Mouse (Mus musculus): ENCODE measurements around the gene Megf8.
"Not testable (repeated sequence)": the region's sequence is repeated elsewhere in the genome, so short reads cannot be mapped to it uniquely, and the experiment has no call there.

Gene Megf8

DNA sequence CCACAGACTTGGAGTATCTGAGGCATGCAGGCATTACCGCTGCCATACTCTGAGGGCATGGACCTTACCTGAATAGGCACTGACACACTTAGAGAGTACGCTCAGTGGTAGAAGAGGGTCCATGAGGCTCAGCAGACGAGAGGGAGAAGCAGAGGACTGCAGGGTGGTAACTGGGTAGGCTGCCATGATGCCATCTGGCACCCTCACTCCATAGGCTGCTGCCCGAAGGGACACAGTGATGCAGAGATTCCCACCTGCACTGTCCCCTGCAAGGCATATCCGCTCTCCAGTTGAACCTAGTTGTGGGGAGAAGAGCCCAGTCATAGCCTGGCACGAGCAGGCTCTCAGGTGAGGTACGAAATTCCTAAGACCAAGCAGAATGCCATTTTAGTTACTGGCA is 66.4 kb downstream of the Megf8 start:
- peak in 1 of 2 experiments; percentile 5 for DNase-seq (ENCODE audit: low spot score in 2 of 2)

DNA sequence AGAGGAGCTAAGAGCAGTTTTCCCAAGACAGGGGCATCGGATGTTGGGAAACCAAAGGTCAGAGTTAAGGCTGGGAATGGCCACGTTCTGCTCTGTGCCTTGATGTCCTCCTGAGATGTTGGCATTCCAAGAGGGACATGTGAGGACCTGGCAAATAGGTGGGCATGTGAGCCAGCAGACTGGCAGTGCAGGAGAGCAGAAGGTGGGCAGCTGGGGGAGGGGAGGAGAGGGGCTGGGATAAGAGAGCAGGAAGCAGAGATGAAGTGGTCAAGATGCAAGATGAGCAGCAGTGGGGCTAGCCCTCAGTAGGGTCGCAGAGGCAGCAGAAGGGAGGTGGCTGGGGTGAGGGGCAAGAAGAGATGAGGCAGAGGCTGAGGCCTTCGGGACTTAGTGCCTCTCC is 66.9 kb downstream of the Megf8 start:
- no peak for DNase-seq (ENCODE audit: low spot score in 2 of 2)

DNA sequence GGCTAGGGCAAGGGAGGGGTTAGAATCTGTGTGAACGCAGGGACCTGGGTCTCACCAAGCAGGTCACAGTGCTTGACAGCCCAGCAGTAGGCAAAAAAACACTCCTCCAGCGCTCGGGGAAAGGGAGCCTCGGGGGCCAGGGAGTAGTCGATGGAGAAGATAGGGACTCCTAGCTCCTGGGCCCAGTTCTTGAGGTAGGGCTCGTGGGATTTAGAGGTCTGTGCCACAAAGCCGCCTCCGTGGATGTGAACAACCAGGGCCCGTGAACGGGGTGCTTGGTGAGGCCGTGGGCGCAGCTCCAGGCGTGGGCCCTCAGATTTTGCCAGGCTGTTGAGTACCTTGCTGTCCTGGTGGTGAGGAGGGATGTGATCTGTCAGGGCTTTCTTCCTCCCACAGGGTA is 67.4 kb downstream of the Megf8 start:
- peak in 1 of 2 experiments; percentile 7 for DNase-seq (ENCODE audit: low spot score in 2 of 2)

DNA sequence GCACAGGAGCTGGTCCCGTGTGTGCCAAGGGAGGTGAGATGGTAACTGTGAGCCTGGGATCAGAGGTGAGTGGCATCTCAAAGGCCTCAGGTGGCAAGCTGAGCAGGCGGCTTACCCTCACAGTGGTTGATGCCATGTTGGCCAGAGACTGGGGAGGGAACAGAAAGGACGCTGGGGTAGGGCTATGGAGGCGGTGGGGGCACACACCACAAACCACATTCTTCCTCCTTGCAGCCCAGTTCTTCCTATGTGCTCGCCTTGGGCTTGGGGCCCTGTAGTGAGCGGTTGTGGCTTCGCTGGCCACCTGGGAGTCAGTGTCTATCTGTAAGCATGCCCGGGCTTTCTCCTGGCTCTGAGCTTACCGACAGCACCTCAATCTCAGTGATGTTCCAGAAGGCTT is 67.9 kb downstream of the Megf8 start:
- peak in 1 of 2 experiments; percentile 7 for DNase-seq (ENCODE audit: low spot score in 2 of 2)

DNA sequence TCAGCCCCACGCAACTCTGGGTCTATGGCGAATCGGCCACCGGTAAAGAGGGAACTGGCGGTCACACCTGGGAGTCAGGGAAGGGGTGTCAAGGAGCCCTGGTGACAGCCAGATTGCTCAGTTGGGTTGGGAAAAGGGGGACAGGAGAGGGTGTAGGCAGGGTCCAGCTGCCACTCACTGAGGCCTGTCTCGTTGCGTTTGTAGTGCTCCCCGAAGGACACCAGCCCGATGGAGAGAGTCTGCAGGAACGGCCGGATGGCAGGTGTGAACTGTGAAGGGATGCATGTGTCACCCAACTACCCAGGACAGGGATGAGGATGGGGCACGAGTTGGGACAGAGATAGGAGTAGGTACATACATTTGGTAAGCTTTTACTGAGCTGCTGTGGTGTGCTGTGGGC is 68.3 kb downstream of the Megf8 start:
- no peak for DNase-seq (ENCODE audit: low spot score in 2 of 2)

DNA sequence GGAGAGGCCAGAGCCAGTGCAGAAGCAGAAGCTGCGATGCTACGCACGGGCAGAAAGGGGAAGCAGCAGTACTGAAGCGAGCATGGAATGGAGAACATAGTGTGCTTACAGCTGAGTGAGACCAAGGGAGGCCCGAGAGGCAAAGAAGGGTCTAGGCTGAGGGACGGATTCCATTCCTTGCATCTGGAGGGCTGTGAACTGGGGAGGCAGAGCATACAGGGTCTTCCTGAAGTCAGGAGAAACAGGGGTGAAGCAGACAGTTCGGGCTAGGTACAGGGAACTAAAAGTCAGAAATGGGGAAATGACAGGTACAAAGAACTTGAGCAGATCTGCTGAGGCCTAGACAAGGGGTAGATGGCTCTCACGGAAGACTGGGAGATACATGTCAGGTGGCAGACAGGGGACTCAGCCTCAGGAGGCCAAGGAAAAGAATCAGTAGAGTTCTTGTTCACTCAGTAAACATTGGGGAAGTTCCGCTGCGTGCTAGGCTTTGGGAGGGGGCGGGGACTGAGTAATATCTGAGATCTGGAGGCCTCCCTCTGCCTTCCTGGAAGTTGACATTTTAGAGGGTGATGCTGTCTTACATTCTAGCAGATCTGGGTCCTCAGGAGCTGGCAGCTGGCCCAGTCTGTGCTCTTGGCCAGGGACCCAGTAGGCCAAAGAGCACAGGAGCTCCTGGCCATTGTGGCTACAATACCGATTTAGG is 69.0 kb downstream of the Megf8 start:
- peak in 1 of 2 experiments; percentile 35 for DNase-seq (ENCODE audit: low spot score in 2 of 2)

DNA sequence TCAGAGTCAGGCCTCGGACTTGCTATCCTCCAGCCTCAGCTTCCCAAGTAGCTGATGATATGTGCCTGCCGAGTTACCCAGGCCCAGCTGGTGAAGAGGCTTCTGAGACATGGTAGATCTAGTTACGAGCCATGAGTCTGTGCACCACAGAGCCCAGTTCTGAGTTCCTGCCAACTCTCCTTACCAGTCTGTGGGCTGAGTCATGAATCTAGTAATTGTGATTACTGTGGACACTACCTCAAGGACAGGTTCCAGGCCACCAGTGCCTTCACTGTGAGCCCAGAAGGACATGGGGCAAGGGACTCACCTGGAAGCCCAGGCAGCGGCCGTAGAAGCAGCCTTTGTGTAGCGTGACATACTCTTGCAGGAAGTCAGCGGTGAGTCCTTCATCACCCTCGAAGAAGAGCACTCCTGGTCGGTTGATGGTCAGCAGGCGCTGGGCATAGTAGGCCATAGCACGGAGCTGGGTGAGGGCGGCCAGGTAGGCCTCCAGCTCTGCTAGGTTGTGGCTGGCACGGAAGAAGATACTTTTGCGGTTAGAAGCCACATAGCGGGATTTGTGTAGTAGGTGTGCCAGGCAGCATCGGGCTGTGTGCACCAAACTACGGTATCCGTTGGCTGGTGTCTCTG is 71.0 kb downstream of the Megf8 start:
- DNase-seq (ENCODE audit: low spot score in 2 of 2): no peak

DNA sequence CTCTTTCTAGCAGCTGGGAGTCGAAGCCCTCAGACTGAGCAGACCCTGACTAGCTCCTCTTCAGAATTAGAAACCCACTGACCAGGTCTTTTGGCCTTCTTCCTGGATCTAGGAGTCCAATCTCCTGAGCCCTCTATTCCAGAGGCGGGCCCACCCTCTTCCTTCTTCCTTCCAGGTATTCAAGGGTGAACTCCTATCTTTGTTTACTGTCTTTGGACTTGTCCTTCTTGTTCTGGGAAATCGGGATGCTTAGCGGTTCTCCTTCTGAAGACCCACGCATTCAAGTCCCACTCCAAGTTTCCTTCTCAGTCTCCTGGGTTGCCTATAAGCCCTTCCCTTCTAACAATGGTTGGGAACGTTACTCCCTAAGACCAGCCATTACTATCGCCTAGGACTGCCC is 72.0 kb downstream of the Megf8 start:
- DNase-seq (ENCODE audit: low spot score in 2 of 2): no peak

DNA sequence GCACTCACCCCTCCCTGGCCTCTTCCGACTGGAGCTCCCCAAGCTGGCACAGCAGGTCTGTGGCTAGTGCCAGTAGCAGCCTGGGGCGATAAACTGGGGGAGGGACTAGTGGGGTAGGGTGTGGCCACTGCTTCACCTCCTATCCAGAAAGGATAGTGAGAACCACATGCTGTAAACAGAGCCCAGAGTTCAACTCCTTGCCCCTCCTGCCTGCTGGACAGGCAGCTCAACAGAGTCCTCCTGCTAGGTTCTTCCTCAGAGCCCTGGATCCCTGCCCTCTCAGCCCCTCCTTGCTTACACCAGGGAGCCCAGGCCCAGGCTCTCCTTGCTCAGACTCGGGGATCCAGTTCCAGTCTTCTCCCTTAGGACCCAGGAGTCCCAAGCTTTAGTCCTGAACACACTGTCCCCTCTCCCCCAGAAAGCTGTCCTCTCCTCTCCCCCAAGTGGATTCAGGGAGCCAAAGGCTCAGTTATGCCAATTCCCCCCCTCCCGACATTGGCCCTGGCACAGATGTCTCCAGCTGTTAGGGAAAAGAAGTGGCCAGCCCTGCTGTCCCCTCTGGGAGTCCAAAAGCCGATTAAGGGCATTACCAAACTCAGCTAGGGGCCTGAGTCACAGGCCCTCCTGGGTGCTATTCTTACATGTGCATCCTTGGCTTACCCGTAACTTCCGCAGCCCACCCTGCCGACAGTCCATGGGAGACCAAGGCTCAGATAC is 73.2 kb downstream of the Megf8 start:
- no peak for DNase-seq (ENCODE audit: low spot score in 2 of 2)

DNA sequence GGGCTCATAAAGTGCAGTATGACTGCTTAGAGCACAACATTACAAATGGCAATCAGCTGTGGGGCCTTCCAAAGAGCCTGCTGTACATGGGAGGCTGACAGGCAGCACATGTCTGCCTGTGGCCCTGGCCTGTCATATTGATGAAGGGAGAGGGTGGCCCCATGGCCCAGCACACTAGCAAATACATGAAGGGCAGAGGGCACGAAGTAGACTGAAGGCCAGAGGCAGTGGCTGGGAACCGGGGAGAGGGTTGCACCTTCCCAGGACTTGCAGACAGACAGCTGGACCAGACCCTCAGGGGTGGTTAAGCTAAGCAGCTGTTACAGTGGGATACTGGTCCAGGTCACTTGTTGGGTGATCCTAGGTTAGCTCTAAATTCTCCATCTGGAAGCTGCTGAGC is 74.0 kb downstream of the Megf8 start:
- no peak for DNase-seq (ENCODE audit: low spot score in 2 of 2)

DNA sequence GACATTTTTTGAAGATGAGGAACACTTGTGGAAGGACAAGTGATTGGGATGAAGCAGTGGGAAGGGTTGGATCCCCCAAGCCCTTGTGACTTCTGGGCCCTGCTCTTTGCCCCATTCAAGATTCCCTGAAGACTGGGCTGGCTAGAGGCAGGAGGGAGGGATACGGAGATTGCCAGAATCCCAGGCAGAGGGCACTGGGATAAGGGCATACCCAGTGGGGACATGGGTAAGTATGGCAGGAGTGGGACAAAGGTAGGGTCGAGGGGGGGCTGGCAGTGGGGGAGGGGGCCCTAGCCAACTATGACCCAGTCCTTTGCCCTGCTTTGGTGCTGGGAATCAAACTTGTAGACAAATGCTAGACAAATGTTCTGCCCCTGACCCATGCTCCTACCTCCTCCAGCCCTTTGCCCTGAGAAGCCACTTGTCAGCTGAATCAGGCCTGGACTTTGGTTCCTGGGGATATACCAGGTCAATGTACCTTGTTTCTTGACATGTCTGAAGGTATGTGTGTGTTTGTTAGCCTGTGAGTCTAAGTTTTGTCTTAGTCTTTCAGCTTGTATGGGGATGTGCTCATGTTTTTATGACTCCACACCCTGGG is 75.0 kb downstream of the Megf8 start:
- DNase-seq (ENCODE audit: low spot score in 2 of 2): no peak

DNA sequence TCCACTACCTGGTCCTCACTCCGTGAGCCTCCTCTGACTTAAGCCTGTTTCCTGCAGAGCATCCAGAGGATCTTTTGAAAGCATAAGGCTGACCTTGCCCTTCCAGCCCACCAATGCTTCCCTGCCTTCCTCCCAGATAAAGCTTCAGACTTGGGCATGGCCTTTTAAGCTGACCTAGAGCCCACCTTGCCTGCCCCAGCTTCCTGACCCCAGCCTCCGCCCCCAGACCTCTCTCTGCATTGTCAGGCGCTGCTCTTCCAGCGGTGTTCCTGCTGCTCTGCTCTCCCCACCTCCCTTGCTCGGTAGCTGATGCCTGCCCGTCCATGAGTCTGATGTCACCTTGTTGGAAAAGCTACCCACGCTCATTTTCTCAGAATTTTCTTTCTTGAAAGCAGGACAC is 75.9 kb downstream of the Megf8 start:
- DNase-seq (ENCODE audit: low spot score in 2 of 2): no peak

DNA sequence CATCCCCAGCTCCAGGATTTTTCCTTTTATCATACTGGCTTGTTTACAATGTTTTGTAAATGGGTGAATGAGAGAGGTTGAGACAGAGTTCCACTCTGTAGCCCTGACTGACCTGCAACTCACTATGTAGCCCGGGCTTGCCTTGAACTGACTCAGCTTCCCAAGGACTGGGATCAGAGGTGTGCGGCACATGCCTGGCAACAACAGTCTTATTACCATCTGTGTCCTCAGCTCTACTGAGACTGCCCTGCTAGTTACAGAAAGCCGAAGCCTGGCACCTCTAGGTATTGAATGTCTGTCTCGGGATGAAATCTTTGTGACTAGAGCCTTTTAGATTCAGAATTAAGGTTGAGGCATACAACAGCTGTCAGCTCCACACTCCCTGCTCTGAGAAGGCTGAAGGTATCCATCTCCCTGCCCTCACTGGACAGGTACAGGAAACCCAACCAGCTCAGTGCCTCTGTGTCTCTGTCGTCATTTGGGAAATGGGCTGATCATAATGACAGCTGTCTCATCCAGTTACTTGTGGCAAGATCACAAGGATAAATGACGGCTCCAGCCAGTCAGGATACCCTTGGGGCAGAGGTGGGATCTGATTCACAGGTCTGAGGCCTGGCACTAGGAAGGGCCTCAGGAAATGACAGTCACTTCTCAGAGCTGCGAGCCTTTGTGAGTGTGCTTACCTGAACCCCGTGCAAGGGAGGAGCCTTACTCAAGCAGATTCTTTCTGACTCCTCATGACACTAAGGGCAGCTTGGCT is 76.7 kb downstream of the Megf8 start:
- no peak for DNase-seq (ENCODE audit: low spot score in 2 of 2)

DNA sequence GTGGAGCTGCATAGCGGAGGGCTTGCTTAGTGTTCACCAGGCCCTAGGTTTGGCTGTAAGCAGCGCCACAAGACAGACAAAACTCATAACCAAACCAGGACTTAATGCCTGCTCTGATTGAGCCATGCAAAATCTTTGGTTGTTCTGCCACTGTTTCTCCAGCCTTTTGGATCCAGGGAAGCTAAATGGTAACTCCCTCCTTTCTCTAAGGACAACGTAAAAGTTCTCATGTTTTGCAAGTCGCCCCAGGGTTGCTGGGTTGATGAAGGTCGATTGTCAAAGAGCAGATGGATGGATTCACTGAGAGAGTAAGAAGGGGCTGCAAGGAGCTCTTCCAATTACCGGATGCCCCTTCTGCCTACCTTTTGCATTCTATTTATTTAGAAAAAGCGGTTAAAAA is 77.8 kb downstream of the Megf8 start:
- DNase-seq (ENCODE audit: low spot score in 2 of 2): no peak

DNA sequence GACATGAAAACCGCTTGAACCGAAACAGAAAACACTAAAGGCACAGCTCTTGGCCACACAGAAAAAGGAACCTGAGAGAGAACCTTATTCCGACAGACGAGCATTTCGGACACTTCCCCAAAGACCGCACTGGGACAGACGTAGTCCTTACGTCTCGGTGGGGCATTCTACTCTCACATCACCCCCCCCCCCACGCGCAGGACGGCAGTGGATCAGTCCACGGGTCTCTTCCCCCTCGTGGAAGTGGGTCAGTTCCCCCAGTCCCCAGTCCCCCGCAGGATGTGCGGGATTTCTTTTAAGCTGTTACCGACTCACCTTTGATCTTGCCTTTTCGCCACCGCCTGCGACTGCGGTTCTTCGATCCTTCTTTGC is 78.2 kb downstream of the Megf8 start:
- DNase-seq (ENCODE audit: low spot score in 2 of 2): no peak

DNA sequence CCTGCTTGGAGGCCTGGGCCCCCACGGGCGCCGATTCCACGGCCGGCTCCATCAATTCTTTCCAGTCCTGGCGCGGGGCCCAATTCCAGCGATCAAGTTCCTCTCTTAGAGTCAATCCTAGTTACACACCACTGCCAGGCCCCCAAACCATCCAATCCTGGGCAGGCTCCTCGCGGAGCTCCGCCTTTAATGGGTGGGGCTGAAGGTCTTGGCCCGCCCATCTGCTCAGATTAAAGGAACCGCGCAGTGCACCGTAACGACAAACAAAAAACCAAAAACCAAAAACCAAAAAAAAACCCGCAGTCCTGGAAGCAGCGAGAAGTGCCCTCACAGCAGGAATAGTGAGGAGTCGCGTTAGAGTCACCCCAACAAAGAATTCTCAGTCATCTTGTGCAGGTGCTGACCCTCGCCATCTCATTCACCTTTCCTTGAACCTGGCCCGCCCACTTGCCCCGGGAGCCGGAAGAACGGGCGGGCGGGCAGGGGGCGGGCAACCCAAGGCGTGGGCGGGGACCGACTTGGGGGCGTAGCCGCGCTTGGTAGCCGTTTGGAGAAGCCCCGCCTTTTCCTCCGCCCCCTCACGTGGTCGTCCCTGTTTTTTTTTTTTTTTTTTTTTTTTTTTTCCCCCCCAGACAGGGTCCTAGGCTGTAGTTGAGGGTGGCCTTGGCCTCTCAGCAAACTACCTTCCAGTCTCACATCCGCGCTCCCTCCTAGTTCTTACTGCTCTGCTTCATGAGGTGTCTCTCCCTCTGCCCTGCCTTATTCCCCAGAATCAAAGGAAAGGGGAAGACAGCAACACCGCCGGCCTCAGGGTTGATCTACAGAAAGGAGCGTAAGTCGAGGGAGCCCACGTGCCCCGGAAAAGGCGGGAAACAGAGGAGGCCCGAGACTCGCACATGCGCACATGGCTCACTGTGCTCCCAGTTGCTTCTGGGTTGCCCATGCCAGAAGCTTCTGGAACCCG is 78.9 kb downstream of the Megf8 start:
- DNase-seq (ENCODE audit: low spot score in 2 of 2): peak; percentile 80 to 88

DNA sequence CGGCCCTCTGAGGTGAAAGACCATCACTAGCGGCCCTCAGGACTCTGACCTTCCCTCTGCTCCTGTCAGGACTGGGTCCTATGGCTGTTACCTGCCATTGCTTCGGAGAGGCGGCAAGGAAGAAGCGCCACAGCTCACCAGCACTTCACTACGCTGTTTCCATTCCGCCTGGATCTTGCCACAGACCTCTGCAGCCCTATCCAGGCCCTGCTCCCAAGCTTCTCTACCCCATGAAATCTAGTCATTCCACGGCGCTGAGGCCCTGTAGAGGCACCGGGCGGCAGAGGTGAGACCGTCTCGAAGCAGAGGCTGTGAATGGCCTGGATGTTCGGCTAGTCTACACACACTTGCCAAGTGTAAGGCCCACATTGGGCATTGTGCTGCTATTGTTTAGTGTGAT is 79.7 kb downstream of the Megf8 start:
- DNase-seq (ENCODE audit: low spot score in 2 of 2): no peak

DNA sequence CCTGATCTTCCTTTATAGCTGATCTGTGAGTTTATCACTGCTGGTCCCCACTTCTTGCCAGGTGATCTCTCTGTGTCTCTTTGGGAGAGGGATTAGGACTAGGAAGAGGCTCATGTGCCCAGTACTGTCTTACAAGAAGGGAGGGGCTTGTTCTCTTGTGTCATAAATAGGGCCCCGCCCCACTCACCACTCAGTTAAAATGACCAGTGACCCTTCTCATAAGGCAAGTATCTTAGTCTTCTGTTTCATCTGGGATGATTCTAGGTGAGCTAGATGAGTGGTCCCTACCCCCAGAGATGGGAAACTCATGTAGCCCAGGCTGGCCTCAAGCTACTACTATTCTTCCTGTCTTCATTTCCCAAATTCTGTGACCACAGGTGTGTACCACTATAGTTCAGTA is 81.6 kb downstream of the Megf8 start, which contains the start of gene Lipe:
Gene Lipe, minus strand, starts transcription at position 101 of the 400 bp plus-strand sequence.
- DNase-seq (ENCODE audit: low spot score in 2 of 2): no peak

DNA sequence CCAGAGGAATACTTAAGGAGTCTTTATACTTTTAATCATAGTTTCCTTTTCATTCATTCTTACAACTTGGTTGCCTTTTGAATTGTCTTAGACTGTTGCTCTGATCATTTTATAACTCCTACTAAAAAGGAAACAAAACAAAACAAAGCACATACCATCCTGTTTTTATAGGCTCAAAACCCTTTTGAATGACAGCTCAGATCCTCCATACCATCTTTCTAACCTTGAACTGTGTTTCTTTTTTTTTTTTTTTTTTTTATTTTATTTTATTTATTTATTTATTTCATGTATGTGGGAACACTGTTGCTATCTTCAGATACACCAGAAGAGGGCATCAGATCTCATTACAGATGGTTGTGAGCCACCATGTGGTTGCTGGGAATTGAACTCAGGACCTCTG is 82.1 kb downstream of the Megf8 start:
- DNase-seq (ENCODE audit: low spot score in 2 of 2): not testable (repeated sequence)

DNA sequence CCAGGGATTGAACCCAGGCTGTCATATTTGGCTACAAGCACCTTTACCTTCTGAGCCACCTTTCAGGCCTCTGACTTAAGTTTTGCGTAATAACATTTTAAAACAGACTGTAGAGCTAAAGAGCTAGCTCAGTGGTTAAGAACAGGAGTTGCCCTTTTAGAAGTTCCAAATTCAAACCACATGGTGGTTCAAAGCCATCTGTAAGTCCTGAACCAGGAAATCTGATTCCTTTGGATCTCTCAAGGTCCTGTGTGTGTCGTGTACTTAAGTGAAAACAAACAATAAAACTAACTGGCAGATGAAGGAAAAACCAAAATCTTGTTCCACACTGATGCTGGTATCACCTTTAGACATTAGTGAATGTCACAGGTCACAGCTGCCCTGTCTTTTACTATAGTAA is 84.6 kb downstream of the Megf8 start:
- no peak for DNase-seq (ENCODE audit: low spot score in 2 of 2)

DNA sequence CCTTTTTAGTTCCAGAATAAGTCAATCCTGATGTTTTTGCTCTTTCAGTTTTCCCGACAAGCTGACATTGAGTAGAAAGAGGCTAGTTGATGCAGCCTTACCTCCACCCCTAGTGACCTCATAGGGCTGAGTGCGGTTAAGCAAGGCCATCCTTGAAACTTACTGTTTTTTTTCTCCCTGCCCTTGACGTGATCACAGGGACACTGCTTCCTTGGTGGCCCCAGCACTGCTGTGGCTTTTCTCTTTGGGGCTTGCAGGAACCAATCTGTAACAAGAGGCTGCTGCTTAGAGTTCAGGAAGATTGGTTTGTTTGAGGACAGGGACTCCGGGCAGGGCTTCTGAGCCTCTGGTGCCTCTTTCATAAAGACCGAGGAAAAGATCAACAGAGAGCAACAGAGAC is 85.0 kb downstream of the Megf8 start:
- no peak for DNase-seq (ENCODE audit: low spot score in 2 of 2)
